Mouse (Mus musculus): ENCODE results near the gene Gm9972. TPM values are rescaled to one million over a fixed set of nuclear protein-coding genes. Genes with fewer than 3 reads are reported as not detected.

Gm9972 gene
- 0.31 and 0.33 TPM in 2 replicates for polyA plus RNA-seq (2016; fragmentation: Nextera tagmentation; extraction: Ambion mirVana)

GRCm38 (mm10) chr11:43035446-43035845 lies at the start of gene Gm9972:
Gm9972 (plus strand) TSS chr11:43035746.
- no peak within 1 kb of the TSS for H3K27ac ChIP-seq

GRCm38 (mm10) chr11:42999188-42999587 lies 36.4 kb upstream of the Gm9972 start:
- no peak for ATAC-seq (ENCODE audit: insufficient number of reproducible peaks, insufficient read depth, low FRiP score, low TSS enrichment)
- Histone ChIP-seq H3K4me1 (no peaks in the 10 kb centered on the region), H3K27ac (no peak overlapping the region), H3K4me2 (replicated peaks) (no peak overlapping the region), H3K4me3 (no peak overlapping the region), H3K27me3 (no peaks in the 10 kb centered on the region), H3K36me3 (no peaks in the 10 kb centered on the region), H3K9me3 (no peaks in the 10 kb centered on the region), H3K9ac (no peak overlapping the region)
- 46% methylated on average over 3 of the region's 3 CpGs for WGBS

More at GRCm38 (mm10) chr11:43035446-43035845, at the start of gene Gm9972:
- Histone ChIP-seq H3K27me3 (no peaks in the 10 kb centered on the region), H3K4me3 (no peak within 1 kb of the TSS), H3K9ac (no peak within 1 kb of the TSS), H3K36me3 (no peaks in the 10 kb centered on the region), H3K9me3 (no peaks in the 10 kb centered on the region), H3K4me2 (replicated peaks) (no peak within 1 kb of the TSS), H3K4me1 (no peaks in the 10 kb centered on the region)
- no peak for ATAC-seq (ENCODE audit: insufficient number of reproducible peaks, insufficient read depth, low FRiP score, low TSS enrichment)

GRCm38 (mm10) chr11:43011941-43012340 lies 23.6 kb upstream of the Gm9972 start:
- 47% methylated on average over 2 of the region's 2 CpGs for WGBS
- Histone ChIP-seq H3K4me1 (no peaks in the 10 kb centered on the region), H3K36me3 (no peaks in the 10 kb centered on the region), H3K27ac (no peak overlapping the region), H3K4me3 (no peak overlapping the region), H3K27me3 (no peaks in the 10 kb centered on the region), H3K9ac (no peak overlapping the region), H3K4me2 (replicated peaks) (no peak overlapping the region), H3K9me3 (no peaks in the 10 kb centered on the region)
- no peak for ATAC-seq (ENCODE audit: insufficient number of reproducible peaks, insufficient read depth, low FRiP score, low TSS enrichment)

- Histone ChIP-seq H3K4me3 (no peak overlapping the region), H3K9ac (no peak overlapping the region), H3K36me3 (no peaks in the 10 kb centered on the region), H3K27ac (no peak overlapping the region), H3K4me2 (replicated peaks) (no peak overlapping the region), H3K27me3 (no peaks in the 10 kb centered on the region), H3K4me1 (no peaks in the 10 kb centered on the region), H3K9me3 (no peaks in the 10 kb centered on the region)
- no peak for ATAC-seq (ENCODE audit: insufficient number of reproducible peaks, insufficient read depth, low FRiP score, low TSS enrichment)
- WGBS: 74% methylated on average over 4 of the region's 4 CpGs
Measured at GRCm38 (mm10) chr11:43012980-43013379, 22.6 kb upstream of the Gm9972 start.

GRCm38 (mm10) chr11:43023109-43023688 lies 12.3 kb upstream of the Gm9972 start:
- ATAC-seq (ENCODE audit: insufficient number of reproducible peaks, insufficient read depth, low FRiP score, low TSS enrichment): no peak

GRCm38 (mm10) chr11:43029813-43030212 lies 5.7 kb upstream of the Gm9972 start:
- no peaks in the 10 kb centered on the region for H3K27me3 ChIP-seq
- H3K27ac ChIP-seq: no peak overlapping the region
- H3K4me1 ChIP-seq: no peaks in the 10 kb centered on the region
- no peak for ATAC-seq (ENCODE audit: insufficient number of reproducible peaks, insufficient read depth, low FRiP score, low TSS enrichment)
- H3K9ac ChIP-seq: no peak overlapping the region
- no peak overlapping the region for H3K4me3 ChIP-seq
- no peaks in the 10 kb centered on the region for H3K9me3 ChIP-seq
- H3K36me3 ChIP-seq: no peaks in the 10 kb centered on the region
- 59% methylated on average over 1 of the region's 1 CpGs for WGBS
- H3K4me2 ChIP-seq (replicated peaks): no peak overlapping the region

More at GRCm38 (mm10) chr11:43023109-43023688, 12.3 kb upstream of the Gm9972 start:
- no peaks in the 10 kb centered on the region for H3K36me3 ChIP-seq
- H3K4me2 ChIP-seq (replicated peaks): no peak overlapping the region
- no peaks in the 10 kb centered on the region for H3K4me1 ChIP-seq
- H3K9ac ChIP-seq: no peak overlapping the region
- H3K27ac ChIP-seq: no peak overlapping the region
- no peaks in the 10 kb centered on the region for H3K9me3 ChIP-seq
- H3K4me3 ChIP-seq: no peak overlapping the region
- H3K27me3 ChIP-seq: no peaks in the 10 kb centered on the region

- H3K36me3 ChIP-seq: no peaks in the 10 kb centered on the region
- no peak overlapping the region for H3K9ac ChIP-seq
- no peak overlapping the region for H3K4me2 ChIP-seq (replicated peaks)
- no peaks in the 10 kb centered on the region for H3K9me3 ChIP-seq
- 79% methylated on average over 4 of the region's 4 CpGs for WGBS
- no peaks in the 10 kb centered on the region for H3K27me3 ChIP-seq
- H3K27ac ChIP-seq: no peak overlapping the region
- H3K4me3 ChIP-seq: no peak overlapping the region
- H3K4me1 ChIP-seq: no peaks in the 10 kb centered on the region
- no peak for ATAC-seq (ENCODE audit: insufficient number of reproducible peaks, insufficient read depth, low FRiP score, low TSS enrichment)
Measured at GRCm38 (mm10) chr11:43032141-43032540, 3.4 kb upstream of the Gm9972 start.

- Histone ChIP-seq H3K27ac (no peak overlapping the region), H3K9me3 (no peaks in the 10 kb centered on the region), H3K4me2 (replicated peaks) (no peak overlapping the region), H3K4me3 (no peak overlapping the region), H3K36me3 (no peaks in the 10 kb centered on the region), H3K4me1 (no peaks in the 10 kb centered on the region), H3K9ac (no peak overlapping the region), H3K27me3 (no peaks in the 10 kb centered on the region)
- no peak for ATAC-seq (ENCODE audit: insufficient number of reproducible peaks, insufficient read depth, low FRiP score, low TSS enrichment)
- WGBS: 85% methylated on average over 3 of the region's 3 CpGs
Measured at GRCm38 (mm10) chr11:43045871-43046548, 10.5 kb downstream of the Gm9972 start.

GRCm38 (mm10) chr11:43049363-43049762 lies 13.8 kb downstream of the Gm9972 start:
- ATAC-seq (ENCODE audit: insufficient number of reproducible peaks, insufficient read depth, low FRiP score, low TSS enrichment): no peak
- Histone ChIP-seq H3K4me3 (no peak overlapping the region), H3K4me2 (replicated peaks) (no peak overlapping the region), H3K27me3 (no peaks in the 10 kb centered on the region), H3K36me3 (no peaks in the 10 kb centered on the region), H3K4me1 (no peaks in the 10 kb centered on the region), H3K27ac (no peak overlapping the region), H3K9me3 (no peaks in the 10 kb centered on the region), H3K9ac (no peak overlapping the region)
- WGBS: 42% methylated on average over 1 of the region's 1 CpGs

GRCm38 (mm10) chr11:43054972-43055371 lies 19.4 kb downstream of the Gm9972 start:
- Histone ChIP-seq H3K27ac (no peak overlapping the region), H3K36me3 (no peaks in the 10 kb centered on the region), H3K9ac (no peak overlapping the region), H3K9me3 (no peaks in the 10 kb centered on the region), H3K4me2 (replicated peaks) (no peak overlapping the region), H3K4me3 (no peak overlapping the region), H3K27me3 (no peaks in the 10 kb centered on the region), H3K4me1 (no peaks in the 10 kb centered on the region)
- no peak for ATAC-seq (ENCODE audit: insufficient number of reproducible peaks, insufficient read depth, low FRiP score, low TSS enrichment)
- WGBS: 92% methylated on average over 5 of the region's 5 CpGs

- Histone ChIP-seq H3K27me3 (no peaks in the 10 kb centered on the region), H3K4me3 (no peak overlapping the region), H3K9ac (no peak overlapping the region), H3K27ac (no peak overlapping the region), H3K9me3 (no peaks in the 10 kb centered on the region), H3K4me1 (no peaks in the 10 kb centered on the region), H3K4me2 (replicated peaks) (no peak overlapping the region), H3K36me3 (no peaks in the 10 kb centered on the region)
- 29% methylated on average over 5 of the region's 5 CpGs for WGBS
- ATAC-seq (ENCODE audit: insufficient number of reproducible peaks, insufficient read depth, low FRiP score, low TSS enrichment): no peak
Measured at GRCm38 (mm10) chr11:43059437-43059970, 24.0 kb downstream of the Gm9972 start.

- no peaks in the 10 kb centered on the region for H3K9me3 ChIP-seq
- H3K4me1 ChIP-seq: no peaks in the 10 kb centered on the region
- WGBS: 79% methylated on average over 3 of the region's 3 CpGs
- no peaks in the 10 kb centered on the region for H3K36me3 ChIP-seq
- H3K9ac ChIP-seq: no peak overlapping the region
- no peak overlapping the region for H3K4me2 ChIP-seq (replicated peaks)
- H3K27ac ChIP-seq: no peak overlapping the region
- H3K27me3 ChIP-seq: no peaks in the 10 kb centered on the region
- no peak overlapping the region for H3K4me3 ChIP-seq
- no peak for ATAC-seq (ENCODE audit: insufficient number of reproducible peaks, insufficient read depth, low FRiP score, low TSS enrichment)
Measured at GRCm38 (mm10) chr11:43062286-43062685, 26.7 kb downstream of the Gm9972 start.

Measured in embryonic facial prominence, embryonic 12.5 days (tissue).